Mouse (Mus musculus): ENCODE results near the gene Prkcb. TPM values are rescaled to one million over a fixed set of nuclear protein-coding genes. Genes with fewer than 3 reads are reported as not detected.

Gene Prkcb
- polyA plus RNA-seq, 1 experiment from 2014 or later = 3.7 TPM

DNA sequence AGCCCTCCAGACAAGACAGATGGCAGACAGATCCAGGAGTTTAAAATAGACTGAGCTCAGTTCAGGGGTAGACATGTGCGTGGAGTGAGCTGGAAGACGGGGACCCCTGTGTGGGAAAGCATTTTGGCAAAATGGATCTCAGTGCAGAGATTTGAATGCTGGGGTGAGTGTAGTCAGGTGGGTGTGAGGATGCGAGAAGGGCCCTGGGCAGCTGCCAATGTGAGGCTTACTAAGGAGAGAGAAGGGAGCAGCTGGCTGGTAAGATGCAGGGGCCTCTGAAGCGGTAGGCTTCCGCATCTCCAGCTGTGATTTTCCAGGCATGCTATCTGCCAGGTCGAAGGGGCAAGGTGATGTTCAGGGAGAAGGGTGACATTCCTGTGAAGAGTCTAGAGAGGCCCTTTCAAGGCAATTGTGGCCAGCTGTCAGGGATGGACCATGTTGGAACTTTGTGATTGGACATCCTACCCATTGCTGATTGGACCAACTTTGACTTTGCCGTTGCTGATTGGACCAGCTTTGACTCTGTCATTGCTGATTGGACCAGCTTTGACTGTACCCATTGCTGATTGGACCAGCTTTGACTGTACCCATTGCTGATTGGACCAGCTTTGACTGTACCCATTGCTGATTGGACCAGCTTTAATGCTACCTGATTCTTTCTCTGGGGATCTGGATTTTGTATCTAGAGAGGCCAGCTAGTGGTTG is 78.9 kb downstream of the Prkcb start:
- H3K4me1 ChIP-seq = no peaks in the 10 kb centered on the region
- no peaks in the 10 kb centered on the region for H3K27me3 ChIP-seq (ENCODE audit: low read depth, poor library complexity, severe bottlenecking)
- no peaks in the 10 kb centered on the region for H3K36me3 ChIP-seq
- no peak overlapping the region for H3K4me3 ChIP-seq
- 91% methylated on average over 7 of the region's 7 CpGs for WGBS
- H3K9me3 ChIP-seq (replicated peaks) = no peaks in the 10 kb centered on the region
- H3K27ac ChIP-seq = no peak overlapping the region
- no peak for DNase-seq (ENCODE audit: low spot score)

DNA sequence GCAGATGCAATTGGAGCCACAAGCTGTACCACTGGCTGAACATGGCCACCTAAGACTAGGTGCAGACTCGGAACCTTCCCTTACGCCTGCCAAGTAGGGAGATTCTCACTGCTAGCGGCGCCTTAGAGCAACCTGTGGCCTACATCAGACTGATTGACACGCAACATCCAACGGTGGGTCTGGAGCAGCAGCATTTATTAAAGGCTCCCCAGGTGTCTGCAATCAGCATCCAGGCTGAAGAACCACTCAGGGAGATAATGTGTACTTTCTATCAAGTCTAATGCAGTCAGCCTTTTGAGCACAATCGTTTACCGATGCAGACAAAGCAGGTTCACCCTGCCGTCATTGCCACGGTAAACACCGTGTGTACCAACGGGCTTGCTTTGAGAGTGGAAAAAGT is 81.9 kb downstream of the Prkcb start:
- Histone ChIP-seq H3K9me3 (replicated peaks) (no peaks in the 10 kb centered on the region), H3K27ac (no peak overlapping the region), H3K4me1 (no peaks in the 10 kb centered on the region), H3K36me3 (no peaks in the 10 kb centered on the region), H3K4me3 (no peak overlapping the region), H3K27me3 (ENCODE audit: low read depth, poor library complexity, severe bottlenecking) (no peaks in the 10 kb centered on the region)
- DNase-seq (ENCODE audit: low spot score) = no peak
- 96% methylated on average over 12 of the region's 12 CpGs for WGBS

DNA sequence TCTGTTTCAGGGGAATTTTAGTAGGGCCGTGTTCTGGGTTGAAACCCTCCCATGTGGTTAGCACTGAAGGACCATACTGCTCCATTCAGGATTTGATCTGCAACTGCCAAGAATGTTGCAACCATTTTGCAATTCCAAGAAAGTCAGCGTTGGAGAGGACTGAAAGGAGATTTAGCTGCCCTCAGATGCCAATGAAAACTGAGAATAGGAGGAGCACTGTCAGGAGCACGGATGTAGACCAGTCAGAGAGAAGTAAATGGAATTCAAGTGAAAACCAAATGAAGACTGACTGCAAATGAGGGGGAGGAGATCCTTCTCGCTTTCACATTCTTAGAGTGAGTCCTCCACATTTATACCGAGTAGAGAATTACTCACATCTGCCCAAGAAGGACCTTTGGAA is 83.4 kb downstream of the Prkcb start:
- H3K36me3 ChIP-seq = no peaks in the 10 kb centered on the region
- WGBS = 78% methylated on average over 5 of the region's 5 CpGs
- no peaks in the 10 kb centered on the region for H3K27me3 ChIP-seq (ENCODE audit: low read depth, poor library complexity, severe bottlenecking)
- H3K4me1 ChIP-seq = no peaks in the 10 kb centered on the region
- no peak overlapping the region for H3K27ac ChIP-seq
- no peak overlapping the region for H3K4me3 ChIP-seq
- no peak for DNase-seq (ENCODE audit: low spot score)
- H3K9me3 ChIP-seq (replicated peaks) = no peaks in the 10 kb centered on the region

DNA sequence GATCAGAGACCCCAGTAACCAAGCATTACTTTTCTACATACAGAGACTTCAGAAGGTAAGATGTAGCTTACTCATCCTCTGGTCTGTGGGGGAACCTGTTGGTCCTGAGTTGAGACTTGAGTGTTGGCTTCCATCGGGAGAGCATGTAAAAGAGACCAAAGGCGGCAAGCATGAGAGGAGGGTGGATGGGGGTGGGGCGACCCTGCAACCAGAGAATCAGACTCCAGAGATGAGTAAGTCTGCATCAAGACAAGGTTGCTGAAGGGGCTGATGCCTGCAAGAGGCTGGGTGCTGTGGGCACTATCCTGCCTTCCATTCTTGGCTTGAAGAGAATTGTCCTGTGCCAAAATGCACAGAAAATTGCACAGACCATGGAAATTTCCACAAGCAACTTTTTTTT is 83.8 kb downstream of the Prkcb start:
- no peaks in the 10 kb centered on the region for H3K4me1 ChIP-seq
- H3K4me3 ChIP-seq = no peak overlapping the region
- H3K9me3 ChIP-seq (replicated peaks) = no peaks in the 10 kb centered on the region
- no peak overlapping the region for H3K27ac ChIP-seq
- H3K27me3 ChIP-seq (ENCODE audit: low read depth, poor library complexity, severe bottlenecking) = no peaks in the 10 kb centered on the region
- H3K36me3 ChIP-seq = no peaks in the 10 kb centered on the region
- WGBS = 72% methylated on average over 3 of the region's 3 CpGs
- DNase-seq (ENCODE audit: low spot score) = no peak

DNA sequence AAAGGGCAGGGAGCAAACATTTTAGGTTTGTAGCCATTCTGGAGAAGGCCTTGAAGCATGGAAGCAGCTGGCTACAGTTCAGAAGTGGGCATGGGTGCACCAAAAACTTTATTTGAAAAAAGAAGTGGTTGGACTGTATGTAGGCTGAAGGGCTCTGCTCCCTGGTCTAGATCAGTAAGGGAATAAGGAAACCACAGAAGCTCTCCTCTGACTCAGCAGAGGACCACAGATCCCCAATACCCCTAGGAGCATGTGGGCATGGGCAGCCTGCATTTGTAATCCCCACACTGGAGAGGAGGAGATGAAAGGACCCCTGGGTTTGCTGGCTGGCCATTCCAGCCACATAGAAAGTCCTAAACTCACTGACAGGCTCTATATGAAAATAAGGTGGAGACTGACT is 88.3 kb downstream of the Prkcb start:
- no peaks in the 10 kb centered on the region for H3K36me3 ChIP-seq
- no peaks in the 10 kb centered on the region for H3K27me3 ChIP-seq (ENCODE audit: low read depth, poor library complexity, severe bottlenecking)
- no peak overlapping the region for H3K27ac ChIP-seq
- H3K9me3 ChIP-seq (replicated peaks) = no peaks in the 10 kb centered on the region
- H3K4me3 ChIP-seq = no peak overlapping the region
- peaks cover 25% of the 10 kb centered on the region for H3K4me1 ChIP-seq
- DNase-seq (ENCODE audit: low spot score) = no peak

DNA sequence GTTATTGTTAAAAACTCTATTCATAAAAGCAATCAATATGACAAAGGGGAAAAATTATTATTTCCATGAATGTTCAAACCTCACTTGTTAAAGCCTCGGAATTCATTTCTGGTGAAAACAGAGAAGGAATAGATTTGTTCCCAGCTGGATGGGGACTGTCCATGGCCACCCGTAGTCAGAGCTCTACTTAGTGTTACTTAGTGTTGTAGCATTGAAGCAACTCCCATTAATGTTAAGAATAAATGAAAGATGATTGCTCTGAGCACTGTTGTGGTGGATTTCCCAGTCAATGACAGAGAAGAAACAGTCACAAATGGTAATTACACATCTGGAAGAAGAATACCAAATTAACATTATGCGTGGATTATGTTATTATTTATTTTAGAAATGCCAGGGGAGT is 89.4 kb downstream of the Prkcb start:
- H3K27me3 ChIP-seq (ENCODE audit: low read depth, poor library complexity, severe bottlenecking) = no peaks in the 10 kb centered on the region
- H3K9me3 ChIP-seq (replicated peaks) = no peaks in the 10 kb centered on the region
- H3K4me1 ChIP-seq = peaks cover 26% of the 10 kb centered on the region
- no peak overlapping the region for H3K4me3 ChIP-seq
- no peak for DNase-seq (ENCODE audit: low spot score)
- no peaks in the 10 kb centered on the region for H3K36me3 ChIP-seq
- H3K27ac ChIP-seq = no peak overlapping the region
- WGBS = 89% methylated on average over 3 of the region's 3 CpGs

DNA sequence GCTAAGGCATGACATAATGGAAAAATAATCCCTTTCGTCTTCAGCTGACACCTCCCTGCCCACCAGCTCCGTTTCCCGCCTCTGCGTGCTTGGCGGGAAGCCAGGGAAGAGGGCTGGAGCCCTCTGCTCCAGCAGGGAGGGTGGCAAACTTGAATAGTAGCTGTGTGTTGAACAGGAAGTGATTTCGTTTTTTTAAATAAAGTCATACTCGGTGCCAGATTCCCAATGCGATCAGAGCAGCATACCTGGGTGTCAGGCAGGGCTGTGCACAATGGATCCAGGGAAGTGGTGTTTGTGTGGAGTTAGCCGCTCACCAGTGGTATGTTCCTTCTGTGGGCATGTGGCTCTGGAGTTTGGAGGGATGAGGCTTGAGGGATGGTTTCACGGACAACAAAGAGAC is 89.9 kb downstream of the Prkcb start:
- no peak overlapping the region for H3K4me3 ChIP-seq
- H3K27me3 ChIP-seq (ENCODE audit: low read depth, poor library complexity, severe bottlenecking) = no peaks in the 10 kb centered on the region
- peaks cover 26% of the 10 kb centered on the region for H3K4me1 ChIP-seq
- WGBS = 78% methylated on average over 10 of the region's 10 CpGs
- H3K36me3 ChIP-seq = no peaks in the 10 kb centered on the region
- DNase-seq (ENCODE audit: low spot score) = no peak
- H3K9me3 ChIP-seq (replicated peaks) = no peaks in the 10 kb centered on the region
- no peak overlapping the region for H3K27ac ChIP-seq

DNA sequence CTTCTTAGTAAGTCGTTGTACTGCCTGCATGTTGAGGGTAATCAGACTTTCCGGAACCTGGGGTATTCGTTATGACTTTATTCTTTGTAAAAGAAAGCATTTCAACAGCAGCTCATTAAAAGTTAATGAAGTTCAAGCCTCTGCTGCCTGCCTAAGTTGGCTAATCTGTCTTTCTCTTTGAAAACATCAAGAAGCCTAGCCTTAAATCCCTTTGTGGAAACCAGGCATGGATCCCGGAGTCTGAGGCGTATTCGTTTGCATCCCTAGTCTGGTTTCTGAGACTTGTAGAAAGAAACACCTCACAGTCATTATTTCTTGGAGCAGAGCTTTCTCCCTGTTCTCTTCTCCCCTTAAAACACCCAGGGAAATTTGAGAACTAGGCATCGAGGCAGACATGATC is 90.7 kb downstream of the Prkcb start:
- H3K4me1 ChIP-seq = peaks cover 26% of the 10 kb centered on the region
- no peaks in the 10 kb centered on the region for H3K36me3 ChIP-seq
- H3K4me3 ChIP-seq = no peak overlapping the region
- H3K9me3 ChIP-seq (replicated peaks) = no peaks in the 10 kb centered on the region
- no peaks in the 10 kb centered on the region for H3K27me3 ChIP-seq (ENCODE audit: low read depth, poor library complexity, severe bottlenecking)
- 46% methylated on average over 7 of the region's 7 CpGs for WGBS
- no peak overlapping the region for H3K27ac ChIP-seq
- DNase-seq (ENCODE audit: low spot score) = no peak

DNA sequence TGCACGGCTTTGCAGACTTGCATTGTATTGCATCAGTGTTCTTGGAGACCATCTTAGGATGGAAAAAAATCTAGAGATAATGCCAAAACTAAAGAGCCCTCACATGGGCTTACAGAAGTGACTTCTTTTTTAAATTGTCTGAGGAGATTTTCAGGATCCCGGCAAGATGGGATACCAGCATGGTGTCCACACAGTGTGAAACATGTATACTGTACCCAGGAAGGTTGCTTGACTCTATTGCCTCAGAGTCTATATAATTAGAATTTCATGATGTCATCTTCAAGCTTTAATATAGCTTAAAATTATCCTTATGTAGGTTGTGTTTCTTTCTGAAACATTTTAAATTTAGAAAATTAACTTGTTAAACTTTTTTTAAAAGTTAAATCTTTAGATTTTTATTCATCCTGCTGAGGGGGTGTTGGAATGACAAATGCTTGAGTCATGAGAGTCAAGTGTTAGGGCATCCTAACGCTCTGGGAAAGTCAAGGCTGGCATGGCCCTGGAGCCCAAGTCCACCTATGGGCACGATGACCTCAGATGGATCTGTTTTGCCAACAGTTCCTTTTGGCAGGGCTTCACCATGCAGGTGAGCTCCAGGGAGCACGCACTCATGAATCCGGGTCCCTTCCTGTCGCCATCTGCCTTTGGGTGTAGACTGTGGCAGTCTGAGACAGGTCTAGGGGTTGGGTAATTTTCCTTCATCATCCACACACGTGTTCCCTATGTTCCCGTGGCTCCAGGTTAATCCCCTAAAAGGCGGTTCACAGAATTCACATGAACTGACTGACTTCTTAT is 92.0 kb downstream of the Prkcb start:
- Histone ChIP-seq H3K27me3 (ENCODE audit: low read depth, poor library complexity, severe bottlenecking) (no peaks in the 10 kb centered on the region), H3K4me3 (no peak overlapping the region), H3K36me3 (no peaks in the 10 kb centered on the region), H3K9me3 (replicated peaks) (no peaks in the 10 kb centered on the region), H3K27ac (no peak overlapping the region), H3K4me1 (peaks cover 29% of the 10 kb centered on the region)
- DNase-seq (ENCODE audit: low spot score) = no peak
- WGBS = 93% methylated on average over 10 of the region's 10 CpGs

DNA sequence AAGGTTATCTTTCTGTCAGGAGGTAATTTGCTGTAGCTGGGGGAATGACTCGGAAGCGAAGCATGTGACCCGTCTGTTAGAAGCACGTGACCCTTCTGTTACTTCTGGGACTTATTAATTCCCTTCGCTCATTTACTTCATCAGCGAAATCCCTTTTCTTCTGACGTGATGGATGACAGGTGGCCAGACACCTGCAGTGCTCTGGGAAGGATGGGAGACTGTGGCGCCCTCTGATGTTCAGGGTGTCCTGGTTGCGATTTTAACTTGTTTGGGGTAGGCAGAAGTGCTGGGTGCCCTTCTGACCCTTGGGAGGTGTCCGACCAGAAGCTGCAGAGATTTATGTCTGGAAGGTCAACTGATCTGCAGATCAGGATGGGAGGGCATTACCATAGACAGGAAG is 93.0 kb downstream of the Prkcb start:
- Histone ChIP-seq H3K4me3 (0 out of 2 replicates have a peak overlapping the region, but pooled peaks have one; percentile 6), H3K4me1 (peaks cover 29% of the 10 kb centered on the region), H3K9me3 (replicated peaks) (no peaks in the 10 kb centered on the region), H3K36me3 (no peaks in the 10 kb centered on the region), H3K27me3 (ENCODE audit: low read depth, poor library complexity, severe bottlenecking) (no peaks in the 10 kb centered on the region), H3K27ac (no peak overlapping the region)
- 31% methylated on average over 10 of the region's 10 CpGs for WGBS
- no peak for DNase-seq (ENCODE audit: low spot score)

DNA sequence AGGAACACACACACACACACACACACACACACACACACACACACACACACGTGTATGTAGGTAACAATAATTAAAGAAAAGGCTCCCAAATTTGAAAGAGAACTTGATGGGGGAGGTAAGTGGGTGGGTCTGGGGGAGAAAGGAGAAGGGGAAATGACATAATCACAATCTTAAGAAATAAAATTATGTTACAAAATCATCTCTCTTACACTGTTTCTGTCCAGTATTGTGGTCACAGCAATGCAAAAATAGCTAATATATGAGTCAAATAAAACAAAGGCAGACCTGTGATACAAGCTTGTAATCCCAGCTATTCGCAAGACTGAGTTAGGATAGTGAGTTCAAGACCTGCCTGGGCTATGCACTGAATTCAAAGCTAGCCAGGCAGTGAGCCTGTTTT is 94.7 kb downstream of the Prkcb start:
- H3K27ac ChIP-seq = no peak overlapping the region
- H3K27me3 ChIP-seq (ENCODE audit: low read depth, poor library complexity, severe bottlenecking) = no peaks in the 10 kb centered on the region
- no peak overlapping the region for H3K4me3 ChIP-seq
- peaks cover 33% of the 10 kb centered on the region for H3K4me1 ChIP-seq
- no peak for DNase-seq (ENCODE audit: low spot score)
- 91% methylated on average over 2 of the region's 2 CpGs for WGBS
- H3K9me3 ChIP-seq (replicated peaks) = no peaks in the 10 kb centered on the region
- no peaks in the 10 kb centered on the region for H3K36me3 ChIP-seq

DNA sequence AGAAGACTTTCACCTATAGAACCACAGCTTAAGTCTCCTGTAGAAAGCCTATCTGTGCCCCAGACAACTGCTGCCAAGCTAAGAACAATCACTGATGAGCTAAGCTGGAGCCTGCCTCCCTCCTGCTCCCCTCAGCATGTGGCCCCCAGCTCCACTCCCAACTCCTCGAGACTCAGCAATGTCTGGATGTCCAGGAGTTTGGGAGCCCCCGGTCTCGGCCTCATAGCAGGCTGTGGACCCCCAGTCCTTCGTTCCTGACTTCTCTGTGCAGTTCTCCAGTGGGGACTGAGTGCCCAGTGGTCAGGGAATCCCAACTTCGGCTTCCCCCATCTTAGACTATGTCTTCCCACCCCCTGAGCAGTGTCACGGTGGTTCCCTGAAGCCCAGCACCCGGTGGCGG is 96.3 kb downstream of the Prkcb start:
- no peak for DNase-seq (ENCODE audit: low spot score)
- Histone ChIP-seq H3K4me1 (peaks cover 22% of the 10 kb centered on the region), H3K4me3 (no peak overlapping the region), H3K27ac (no peak overlapping the region), H3K9me3 (replicated peaks) (no peaks in the 10 kb centered on the region), H3K36me3 (no peaks in the 10 kb centered on the region), H3K27me3 (ENCODE audit: low read depth, poor library complexity, severe bottlenecking) (no peaks in the 10 kb centered on the region)
- WGBS = 90% methylated on average over 8 of the region's 8 CpGs

DNA sequence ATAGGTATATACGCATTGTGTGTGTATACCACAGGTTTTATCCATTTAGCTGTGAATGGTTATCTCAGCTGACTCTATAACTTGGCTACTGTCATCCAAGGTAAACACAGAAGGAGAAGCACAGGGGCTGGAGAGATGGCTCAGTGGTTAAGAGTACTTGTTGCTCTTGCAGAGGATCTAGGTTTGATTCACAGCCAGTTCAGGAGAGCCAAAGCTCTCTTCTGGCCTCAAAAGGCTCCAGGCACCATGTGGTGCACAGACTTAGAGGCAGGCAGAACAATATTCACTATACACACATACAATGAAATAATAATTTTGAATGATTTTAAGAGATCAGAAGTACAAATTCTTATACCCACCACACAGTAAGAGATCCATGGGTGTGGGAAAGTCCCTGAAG is 98.0 kb downstream of the Prkcb start:
- no peak for DNase-seq (ENCODE audit: low spot score)

More for the DNA sequence above, 98.0 kb downstream of the Prkcb start:
- 91% methylated on average over 1 of the region's 1 CpGs for WGBS
- H3K27ac ChIP-seq = no peak overlapping the region
- no peaks in the 10 kb centered on the region for H3K27me3 ChIP-seq (ENCODE audit: low read depth, poor library complexity, severe bottlenecking)
- no peaks in the 10 kb centered on the region for H3K9me3 ChIP-seq (replicated peaks)
- H3K4me1 ChIP-seq = peaks cover 14% of the 10 kb centered on the region
- H3K4me3 ChIP-seq = no peak overlapping the region
- no peaks in the 10 kb centered on the region for H3K36me3 ChIP-seq

All from limb, embryonic 10.5 days (tissue).